Mouse (Mus musculus): ENCODE measurements around the gene Jade1.
A peak's percentile ranks its signal among the peaks of the same experiment; 100 is the strongest.

Jade1 gene

DNA sequence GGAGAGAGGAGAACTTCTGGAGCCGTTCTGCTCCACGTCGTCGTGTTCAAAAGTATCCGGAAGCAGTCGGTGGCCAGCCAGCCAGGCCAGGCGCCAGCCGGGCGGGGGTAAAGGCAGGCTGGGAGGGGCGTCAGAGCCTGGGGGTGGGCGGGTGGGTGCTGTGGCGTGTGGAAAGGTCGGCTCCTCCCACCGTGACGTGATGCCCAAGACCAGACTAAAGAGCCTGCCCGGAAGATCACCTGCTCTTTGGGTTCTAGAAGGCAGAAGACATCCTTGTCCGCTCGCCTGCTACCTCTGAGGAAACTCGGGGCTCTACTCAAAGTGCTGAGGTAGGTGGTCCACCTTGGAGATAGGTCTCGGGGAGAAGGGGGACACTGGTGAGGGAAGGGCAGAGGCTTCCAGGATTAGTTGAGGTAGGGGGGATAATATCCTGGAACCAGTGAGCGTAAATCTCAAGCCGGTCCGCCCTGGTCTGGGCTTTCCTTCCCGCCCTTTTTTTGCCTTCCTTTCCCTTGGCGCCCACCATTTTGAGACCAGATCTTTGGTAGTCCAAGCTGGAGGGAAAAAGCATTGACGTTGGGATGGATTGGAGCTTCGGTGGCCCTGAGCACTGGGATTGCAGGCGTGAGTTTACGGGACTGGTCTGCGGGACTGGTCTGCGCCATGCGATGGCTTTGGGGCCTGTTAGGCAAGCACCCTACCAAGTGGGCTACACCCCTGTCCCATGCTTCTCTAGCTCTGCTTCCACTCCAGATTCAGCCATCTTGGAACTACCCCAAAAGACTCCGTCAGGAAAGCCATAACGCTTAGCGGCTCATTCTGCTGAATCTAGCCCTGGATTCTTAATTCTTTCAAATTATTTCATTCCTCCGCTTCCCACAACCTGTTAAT lies at the start of gene Jade1:
TSS of gene Jade1 (plus strand) at position 241 of the 891 bp plus-strand sequence.
- DNase-seq (ENCODE audit: low spot score in 2 of 2), result no peak

DNA sequence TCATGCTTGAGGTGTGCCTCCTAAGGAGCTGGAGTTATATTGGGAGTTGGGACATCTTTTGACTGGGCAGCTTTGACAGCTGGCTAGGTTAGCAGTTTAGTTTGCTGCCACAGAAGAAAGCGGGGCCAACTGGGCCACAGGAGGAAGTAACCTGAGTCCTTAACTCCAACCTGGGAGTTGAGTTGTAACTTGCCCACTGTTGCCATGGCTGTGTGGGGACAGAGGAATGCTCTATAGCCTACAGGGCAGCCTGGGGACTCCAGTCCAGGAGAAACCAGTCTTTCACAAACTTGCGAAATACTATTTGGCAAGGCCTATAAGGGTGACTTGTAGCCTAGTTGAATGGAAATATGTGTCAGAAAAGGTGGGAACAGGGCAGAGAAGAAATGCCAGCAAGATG lies 46.1 kb upstream of the Jade1 start:
- DNase-seq (ENCODE audit: low spot score in 2 of 2), result no peak

DNA sequence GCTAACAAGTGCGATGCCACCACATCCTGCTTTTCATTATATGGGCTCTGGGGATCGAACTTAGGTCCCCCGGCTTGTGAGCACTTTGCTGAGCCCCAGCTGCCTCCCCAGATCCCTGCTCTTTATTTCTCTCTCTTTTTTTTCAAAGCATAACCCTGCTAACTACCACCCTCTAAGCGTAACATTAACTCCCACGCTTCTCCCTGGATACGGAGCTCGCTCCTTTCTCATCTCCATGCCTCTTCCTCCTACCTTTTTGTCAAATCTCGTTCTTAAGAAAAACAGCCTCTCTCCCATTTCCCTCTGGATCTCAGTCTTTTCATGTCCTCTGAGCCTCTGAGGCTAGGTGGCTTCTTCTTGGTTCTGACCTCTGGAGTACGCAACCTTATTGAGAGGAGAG lies 45.3 kb upstream of the Jade1 start:
- DNase-seq (ENCODE audit: low spot score in 2 of 2), result peak; percentile 13 to 31

DNA sequence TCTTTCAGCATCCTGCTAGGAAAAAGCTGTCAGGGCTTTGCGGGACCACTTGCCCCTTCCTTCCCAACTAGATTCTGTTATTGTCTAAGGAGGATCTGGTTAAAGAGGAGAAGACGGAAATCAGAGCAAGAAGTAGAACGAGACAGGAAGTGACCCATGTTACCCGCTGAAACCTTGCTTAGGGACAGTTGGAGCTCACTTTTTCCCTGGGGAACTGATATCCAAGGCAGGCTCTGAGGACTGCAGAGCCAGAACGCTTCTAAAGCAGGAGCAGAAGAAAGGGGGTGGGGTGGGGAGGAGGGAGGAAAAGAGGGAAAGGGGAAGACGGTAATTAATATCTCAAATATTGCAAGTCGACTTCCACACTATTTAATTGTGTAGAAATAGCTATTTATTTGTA lies 44.8 kb upstream of the Jade1 start:
- no peak for DNase-seq (ENCODE audit: low spot score in 2 of 2)

DNA sequence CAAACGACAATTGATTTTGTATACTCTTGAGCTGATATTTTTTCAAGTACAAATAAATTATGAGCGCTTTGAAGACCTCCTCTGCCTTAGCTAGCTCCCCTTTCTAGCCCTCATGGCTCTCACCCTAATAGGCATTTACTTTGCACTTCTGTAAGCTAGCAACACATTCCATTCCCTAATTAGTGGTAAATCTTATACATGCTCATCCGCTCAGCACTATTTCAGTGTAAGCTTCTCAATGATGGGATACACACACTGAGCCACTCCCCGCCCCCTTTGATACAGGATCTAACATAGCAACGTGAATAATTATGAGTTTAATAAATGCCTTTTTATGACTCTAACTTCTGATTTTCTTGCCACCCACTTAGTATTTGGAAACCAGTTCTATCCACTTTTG lies 41.5 kb upstream of the Jade1 start:
- no peak for DNase-seq (ENCODE audit: low spot score in 2 of 2)

DNA sequence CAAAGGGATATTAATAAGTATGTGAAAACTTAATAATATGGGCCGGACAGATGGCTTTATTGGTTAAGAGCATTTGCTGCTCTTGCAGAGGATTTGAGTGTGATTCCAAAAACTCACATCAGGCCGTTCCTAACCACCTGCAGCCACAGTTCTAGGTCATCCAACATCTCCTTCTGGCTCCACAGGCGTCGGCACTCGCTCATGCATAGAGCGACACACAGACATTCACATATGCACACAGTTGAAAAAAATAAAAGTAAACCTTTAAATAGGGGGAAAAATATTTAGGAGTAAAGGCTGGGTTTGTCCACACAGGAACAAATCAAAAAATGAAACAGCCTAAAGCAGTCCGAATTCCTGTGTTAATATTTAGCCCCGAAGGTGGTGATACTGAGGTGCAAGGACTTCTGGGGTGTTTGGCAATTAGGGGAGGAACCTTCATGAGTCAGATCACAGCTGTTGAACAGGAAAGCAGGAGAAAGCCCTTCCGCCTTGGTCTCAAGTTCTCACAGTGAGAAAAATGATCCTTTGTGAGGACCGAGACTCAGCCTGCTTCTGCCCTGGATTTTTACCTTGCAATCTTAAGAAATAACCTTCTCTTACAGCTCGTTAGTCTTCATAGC lies 40.7 kb upstream of the Jade1 start:
- no peak for DNase-seq (ENCODE audit: low spot score in 2 of 2)

DNA sequence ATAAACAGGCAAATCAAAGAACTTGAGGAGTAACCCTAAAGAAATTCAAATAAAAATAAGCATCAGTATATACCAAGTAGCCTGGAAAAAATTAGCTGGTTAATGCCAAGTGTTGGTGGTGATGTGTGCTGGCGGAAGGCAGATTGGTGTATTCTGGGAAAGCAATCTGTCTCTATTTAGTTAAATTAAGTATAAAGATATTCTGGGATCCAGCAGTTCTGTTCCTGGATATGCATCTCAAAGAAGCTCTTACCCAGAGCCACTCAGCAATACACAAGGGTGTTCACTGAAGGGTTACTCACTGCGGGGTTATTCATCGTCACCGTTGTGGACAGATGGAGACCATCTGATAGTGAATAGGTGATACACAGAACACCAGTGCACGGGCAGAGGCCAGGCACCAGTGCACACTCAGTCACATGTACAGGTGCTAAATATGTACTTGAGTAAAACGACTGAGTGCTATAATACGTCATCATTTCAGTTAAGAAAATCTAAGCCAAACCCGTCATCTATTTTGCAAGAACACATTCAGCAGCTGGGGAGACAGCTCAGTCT lies 38.5 kb upstream of the Jade1 start:
- peak; percentile 18 to 48 for DNase-seq (ENCODE audit: low spot score in 2 of 2)

DNA sequence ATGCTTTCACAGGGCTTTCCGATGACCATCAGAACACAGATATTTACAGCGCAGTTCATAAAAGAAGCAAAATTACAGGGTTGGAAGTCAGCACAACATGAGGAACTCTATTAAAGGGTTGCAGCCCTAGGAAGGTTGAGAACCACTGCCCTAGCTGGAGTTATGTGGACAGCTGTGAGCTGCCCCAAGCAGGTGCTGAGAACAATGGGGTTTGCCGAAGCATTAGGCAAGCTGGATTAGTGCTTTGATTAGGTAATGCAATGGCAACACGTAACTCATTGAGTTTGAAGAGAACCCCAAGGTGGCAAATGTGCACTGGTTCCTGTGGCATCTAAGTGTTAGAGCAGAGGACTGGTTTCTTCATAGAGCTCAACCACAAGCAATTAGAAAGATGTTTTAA lies 34.6 kb upstream of the Jade1 start:
- no peak for DNase-seq (ENCODE audit: low spot score in 2 of 2)

DNA sequence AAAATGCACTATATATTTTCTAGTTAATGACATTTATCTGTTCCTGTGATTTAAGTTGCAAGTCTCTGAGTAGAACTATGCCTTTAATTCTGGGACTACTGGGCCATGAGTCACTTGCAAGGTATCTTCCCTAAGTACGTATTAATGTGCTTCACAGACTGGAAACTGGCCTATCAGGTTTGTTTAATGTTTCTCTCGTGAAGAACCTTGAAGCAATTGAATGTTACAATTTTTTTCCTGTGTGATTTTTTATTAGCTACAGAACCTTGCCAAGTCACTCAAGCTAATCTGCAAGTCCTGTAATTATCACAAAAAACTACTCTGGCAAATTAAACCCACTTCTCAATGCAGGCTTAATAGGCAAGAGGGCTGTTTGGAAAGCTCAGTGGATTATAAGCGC lies 33.8 kb upstream of the Jade1 start:
- DNase-seq (ENCODE audit: low spot score in 2 of 2), result no peak

DNA sequence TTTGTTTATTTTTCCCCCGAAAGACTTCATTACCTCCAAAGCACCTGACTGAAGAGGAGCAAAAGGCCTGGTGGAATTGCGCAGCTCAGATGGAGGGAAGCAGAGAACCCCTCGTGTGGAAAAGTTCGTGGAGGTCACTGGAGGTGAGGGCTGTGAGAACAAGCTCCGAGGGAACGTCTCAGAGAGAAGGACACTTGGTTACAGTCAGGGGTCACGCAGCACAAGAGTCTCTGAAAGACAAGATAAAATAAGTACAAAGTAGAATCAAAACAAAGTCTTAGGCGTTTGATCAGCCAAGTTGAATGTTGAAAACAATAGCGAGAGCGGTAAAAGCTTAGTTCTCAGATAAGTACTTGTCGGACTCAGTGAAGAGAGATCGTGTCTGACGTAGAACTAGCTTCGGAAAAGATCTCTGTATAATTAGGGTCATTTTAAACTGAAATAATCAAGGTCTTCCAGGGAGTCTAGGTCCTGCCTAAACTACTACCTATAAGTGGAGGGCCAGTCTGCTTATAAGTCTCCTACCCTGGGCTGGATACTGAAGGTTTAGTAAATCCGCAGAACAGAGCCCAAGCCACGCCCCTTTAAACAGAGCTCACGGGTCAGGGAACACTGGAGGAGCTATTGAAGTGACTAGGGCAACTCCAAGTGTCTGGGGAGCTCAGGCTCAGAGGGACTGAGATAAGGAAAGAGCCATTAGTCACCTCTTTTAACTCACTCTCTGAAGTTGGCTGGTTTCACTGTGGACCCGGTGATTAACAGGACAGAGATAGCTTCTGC lies 33.1 kb upstream of the Jade1 start:
- no peak for DNase-seq (ENCODE audit: low spot score in 2 of 2)

DNA sequence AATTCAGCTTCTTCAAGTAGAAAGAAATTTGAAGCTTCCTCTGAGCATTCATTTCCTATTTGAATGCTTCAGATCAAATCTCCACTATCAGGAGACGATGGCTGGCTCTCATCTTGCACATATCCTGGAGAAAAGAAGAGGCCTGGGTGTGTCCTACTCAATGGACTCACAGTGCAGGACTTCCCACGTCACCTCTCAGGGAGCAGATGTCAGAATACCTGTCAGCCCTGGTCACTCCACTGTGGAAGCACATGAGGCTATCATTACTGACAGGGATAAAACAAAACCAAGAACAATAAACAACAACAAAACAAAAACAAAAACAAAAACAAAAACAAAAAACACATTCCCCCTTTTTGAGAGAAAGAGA lies 32.5 kb upstream of the Jade1 start:
- no peak for DNase-seq (ENCODE audit: low spot score in 2 of 2)

DNA sequence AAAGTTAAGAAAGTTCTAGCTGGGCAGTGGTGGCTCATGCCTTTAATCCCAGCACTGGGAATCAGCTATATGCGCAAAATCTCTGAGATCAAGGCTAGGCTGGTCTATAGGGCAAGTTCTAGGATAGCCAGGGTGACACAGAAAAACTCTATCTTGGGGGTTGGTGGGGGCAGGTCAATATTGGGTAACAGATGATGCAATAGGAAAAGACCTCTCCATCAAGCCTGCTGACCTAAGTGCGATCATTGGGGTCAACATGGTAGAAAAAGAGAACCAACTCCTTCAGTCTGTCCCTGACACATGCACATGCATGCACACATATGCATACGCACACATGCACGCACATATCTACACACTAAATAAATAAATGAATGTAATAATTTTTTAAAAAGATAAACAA lies 32.1 kb upstream of the Jade1 start:
- DNase-seq (ENCODE audit: low spot score in 2 of 2), result no peak

DNA sequence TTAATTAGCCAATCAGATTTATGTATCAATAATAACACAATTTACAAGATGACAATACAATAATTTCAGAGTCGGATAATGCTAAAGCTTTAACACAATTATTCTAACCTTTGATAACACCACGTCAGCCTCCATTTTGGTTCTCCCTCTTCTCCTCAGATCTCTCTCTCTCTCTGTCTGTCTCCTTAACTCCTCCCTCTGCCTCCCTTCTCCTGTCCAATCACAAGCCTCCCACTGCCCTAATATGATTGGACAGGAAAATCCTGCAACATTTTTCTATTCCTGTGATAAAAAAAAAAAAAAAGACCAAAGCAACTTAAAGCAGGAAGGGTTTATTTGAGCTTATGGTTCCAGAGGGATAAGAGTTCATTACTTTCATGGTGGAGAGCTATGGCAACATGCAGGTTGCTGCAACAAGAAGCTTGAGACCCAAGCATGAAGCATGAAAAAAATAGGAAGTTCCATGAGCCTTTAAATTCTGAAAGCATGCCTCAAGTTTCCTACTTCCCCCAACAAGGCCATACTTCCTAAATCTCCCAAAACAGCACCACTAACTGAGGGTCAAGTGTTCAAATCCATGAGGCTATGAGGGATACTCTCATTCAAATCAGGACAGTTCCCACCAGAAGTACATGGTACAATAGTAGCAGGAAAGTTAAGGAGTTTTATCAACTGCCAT lies 27.1 kb upstream of the Jade1 start:
- DNase-seq (ENCODE audit: low spot score in 2 of 2), result no peak

DNA sequence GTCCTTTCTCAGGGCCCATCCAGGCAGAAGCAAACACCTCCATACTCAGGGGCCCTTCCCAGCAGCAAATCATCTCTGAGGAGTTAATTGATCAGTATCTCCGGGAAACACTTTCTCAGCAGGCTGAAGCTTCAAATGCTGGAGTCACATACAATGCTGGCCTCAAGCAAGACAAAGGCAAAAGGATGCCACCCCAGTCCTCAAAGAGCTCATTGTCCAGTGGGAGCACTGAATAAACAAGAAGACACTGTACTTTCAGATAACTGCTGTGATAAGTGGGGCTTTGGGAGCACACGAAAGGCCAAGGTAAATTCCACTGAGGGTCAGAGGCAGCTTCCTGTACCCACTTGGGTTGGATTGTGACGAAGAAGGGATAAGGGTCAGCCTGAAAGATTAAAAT lies 25.4 kb upstream of the Jade1 start:
- no peak for DNase-seq (ENCODE audit: low spot score in 2 of 2)

DNA sequence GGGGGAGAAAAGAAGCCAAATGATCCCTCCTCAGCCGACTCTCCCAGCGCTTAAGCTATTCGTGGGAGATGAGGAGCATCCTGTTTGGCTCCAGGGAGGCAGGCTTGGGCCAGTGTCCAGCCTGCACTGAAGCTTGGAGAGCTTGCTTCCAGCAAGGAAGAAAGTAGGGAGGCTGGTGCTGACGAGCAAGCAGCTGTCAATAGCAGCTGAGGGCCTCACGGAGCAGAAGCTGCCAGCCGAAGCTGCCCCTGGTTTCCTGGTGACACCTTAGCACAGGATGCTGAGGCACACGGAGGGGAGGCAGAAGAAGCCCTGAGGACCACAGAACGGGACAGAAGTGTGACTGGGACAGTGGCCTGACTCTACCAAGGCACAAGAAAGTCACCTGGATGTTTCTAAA lies 24.0 kb upstream of the Jade1 start:
- DNase-seq (ENCODE audit: low spot score in 2 of 2), result no peak

DNA sequence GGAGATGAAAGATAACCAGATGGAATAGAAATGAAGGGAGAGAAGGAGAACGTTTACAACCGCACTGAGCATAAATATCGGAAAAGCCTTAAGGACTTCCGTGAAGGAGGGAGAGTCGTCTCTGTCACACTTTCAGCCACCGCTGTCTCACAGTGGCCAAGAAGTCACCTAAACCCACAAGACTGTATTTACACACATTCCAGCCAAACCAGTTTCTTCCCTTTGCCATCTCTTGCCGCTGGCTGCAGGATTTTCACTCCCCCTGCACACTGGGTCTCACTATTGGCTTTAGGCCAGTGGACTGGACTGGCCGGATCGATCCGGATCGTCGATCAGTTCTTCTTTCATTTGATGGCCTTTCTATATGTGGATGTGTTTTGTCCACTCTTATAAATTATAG lies 23.4 kb upstream of the Jade1 start:
- no peak for DNase-seq (ENCODE audit: low spot score in 2 of 2)

DNA sequence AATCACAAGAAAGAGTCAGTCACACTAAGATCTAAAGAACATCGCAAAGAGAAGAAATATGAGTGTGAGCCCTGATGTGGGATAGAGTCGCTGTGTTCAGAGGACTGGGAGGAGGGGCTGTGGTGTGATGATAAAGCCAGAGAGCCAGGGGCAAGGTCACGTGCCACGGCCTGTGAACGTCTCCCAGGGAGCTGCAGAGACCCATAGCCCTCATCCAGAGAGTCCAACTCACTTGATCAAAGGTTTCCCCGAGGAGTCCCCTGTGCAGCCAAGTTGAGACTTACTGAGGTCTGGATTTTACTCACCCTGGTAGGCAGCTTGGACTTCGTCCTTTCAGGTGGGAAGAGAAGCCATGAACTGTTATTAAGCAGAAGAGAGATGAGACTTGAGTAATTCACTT lies 21.9 kb upstream of the Jade1 start:
- no peak for DNase-seq (ENCODE audit: low spot score in 2 of 2)

DNA sequence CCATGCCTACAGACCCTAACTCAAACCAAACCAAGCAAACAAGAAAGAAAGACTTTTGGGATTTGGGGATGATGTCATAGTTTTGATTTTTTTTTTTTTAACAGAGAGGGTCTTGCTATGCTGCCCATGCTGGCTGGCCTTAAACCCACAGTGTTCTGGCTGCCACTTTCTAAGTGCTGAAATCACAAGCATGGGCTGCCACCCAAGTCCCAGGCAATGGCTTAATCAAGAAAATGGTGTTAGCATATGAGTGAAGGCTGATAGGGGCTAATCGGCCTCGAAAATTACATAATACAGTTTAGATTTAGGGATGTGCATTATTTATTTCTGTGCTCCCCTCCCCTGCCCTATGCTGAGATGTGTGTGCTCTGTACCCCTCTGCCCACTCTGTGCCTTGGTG lies 17.6 kb upstream of the Jade1 start:
- no peak for DNase-seq (ENCODE audit: low spot score in 2 of 2)

DNA sequence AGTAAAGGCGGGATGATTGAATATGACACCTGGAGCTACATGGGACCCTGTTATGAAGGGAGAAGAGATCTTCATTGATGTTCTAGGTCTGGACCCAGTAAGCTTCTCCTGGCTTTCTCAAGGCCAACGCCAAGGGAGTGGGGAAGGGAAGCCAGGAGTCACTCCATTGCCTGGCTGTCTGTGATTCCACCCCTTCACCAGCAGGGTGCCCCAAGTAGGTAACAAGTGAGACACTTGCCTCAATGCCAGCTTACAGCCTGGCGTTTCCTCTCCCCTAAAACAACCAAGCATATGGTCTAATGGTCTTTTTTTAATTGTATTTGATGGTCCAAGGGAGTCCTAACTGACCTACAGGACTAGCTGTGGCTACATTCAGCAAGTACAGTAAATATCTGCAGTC lies 14.2 kb upstream of the Jade1 start:
- DNase-seq (ENCODE audit: low spot score in 2 of 2), result no peak

DNA sequence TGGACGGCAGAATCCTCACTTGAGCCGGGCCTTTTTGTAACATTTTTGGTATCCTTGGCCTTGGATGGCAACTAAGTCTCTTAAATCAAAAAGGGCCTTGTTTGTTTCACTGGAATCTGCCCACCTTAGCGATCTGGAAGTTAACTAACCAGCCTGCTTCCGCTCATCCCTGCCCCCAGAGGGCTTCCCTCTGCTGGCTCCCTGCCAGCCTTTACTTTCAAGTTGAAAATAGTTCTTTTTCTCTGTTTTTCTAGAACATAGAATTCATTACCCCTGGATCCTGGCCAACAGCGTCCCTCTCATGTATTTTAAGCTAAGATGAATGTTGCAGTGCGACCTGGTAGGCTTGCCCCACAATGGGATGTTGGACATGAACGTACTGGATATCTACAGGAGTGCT lies 11.1 kb upstream of the Jade1 start:
- DNase-seq (ENCODE audit: low spot score in 2 of 2), result no peak

DNA sequence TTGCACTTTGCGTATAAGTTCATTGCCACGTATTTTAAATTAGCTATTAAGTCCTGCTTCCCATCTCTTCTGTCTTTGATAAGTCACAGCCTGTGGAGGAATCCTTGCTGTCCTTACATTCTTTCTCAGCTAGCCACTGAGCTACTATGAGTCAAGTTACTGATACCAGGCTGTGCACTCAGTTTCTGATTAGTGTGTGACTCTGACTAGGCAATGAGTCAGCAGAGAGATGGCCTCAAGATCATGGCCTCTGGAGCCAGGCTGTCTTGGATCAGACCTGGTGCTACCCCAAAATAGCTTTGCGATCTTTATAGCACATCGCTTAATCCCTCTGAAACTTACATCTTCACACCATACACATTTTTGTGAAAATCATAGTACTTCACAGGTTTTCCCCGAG lies 8.2 kb upstream of the Jade1 start:
- DNase-seq (ENCODE audit: low spot score in 2 of 2), result no peak

DNA sequence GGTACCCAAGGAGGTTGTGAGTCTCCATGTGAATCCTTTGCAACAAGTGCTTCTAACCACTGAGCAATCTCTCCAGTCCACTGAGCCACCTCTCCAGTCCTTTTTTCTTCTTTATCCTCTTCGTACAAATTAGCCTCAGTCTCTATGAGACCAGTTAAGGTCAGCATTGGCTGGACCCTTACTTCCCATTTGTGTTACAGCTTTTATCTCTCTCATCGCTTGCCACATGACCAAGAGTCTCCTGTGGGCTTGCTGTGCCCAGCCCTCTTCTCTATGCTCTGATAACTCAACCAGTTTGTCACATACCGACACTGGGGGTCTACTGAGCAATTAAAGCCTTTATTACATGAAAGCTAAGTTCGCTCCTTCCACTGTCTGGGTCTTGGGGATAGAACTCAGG lies 7.3 kb upstream of the Jade1 start:
- DNase-seq (ENCODE audit: low spot score in 2 of 2), result no peak

Data from frontal cortex, postnatal 36 days (tissue).